Mouse (Mus musculus) testis, adult 2 months (tissue): Measurements from ENCODE around the gene Sf3b1. TPM values are rescaled to one million over a fixed set of nuclear protein-coding genes. Genes with fewer than 3 reads are reported as not detected.

ENCODE experiments used
- H3K27ac ChIP-seq: fragments of 200-500 bp; 2 replicates; pipeline ENCODE4 v1.5.1; 2012; ENCODE audit warnings: low read depth, low read length; ENCODE audit not compliant: control insufficient read depth, insufficient read depth
- H3K27me3 ChIP-seq: fragments of 200-500 bp; 2 replicates; pipeline ENCODE4 v1.6.1; 2012; ENCODE audit warnings: mild to moderate bottlenecking, low read length, moderate library complexity; ENCODE audit not compliant: control insufficient read depth, insufficient read depth
- H3K36me3 ChIP-seq: fragments of 200-500 bp; 2 replicates; pipeline ENCODE4 v1.6.1; 2012; ENCODE audit warnings: mild to moderate bottlenecking, low read length; ENCODE audit not compliant: control insufficient read depth, insufficient read depth
- H3K4me1 ChIP-seq: fragments of 200-500 bp; 2 replicates; pipeline ENCODE4 v1.6.1; 2012; ENCODE audit warnings: low read length; ENCODE audit not compliant: control insufficient read depth, insufficient read depth
- H3K4me3 ChIP-seq: fragments of 200-500 bp; 2 replicates; pipeline ENCODE4 v1.5.1; 2012; ENCODE audit warnings: low read depth, mild to moderate bottlenecking, low read length, moderate library complexity, mixed read lengths; ENCODE audit not compliant: control insufficient read depth
- CTCF ChIP-seq: fragments of 200-500 bp; IDR thresholded peaks from 2 replicates; pipeline ENCODE4 v1.5.1; 2012; ENCODE audit warnings: low read depth, mild to moderate bottlenecking, inconsistent platforms, low read length, moderate library complexity; ENCODE audit not compliant: control insufficient read depth, insufficient read depth, insufficient replicate concordance
- POLR2A ChIP-seq: fragments of 200-500 bp; IDR thresholded peaks from 2 replicates; pipeline ENCODE4 v1.6.1; 2012; ENCODE audit warnings: low read depth, mild to moderate bottlenecking, inconsistent platforms, low read length, moderate library complexity; ENCODE audit not compliant: control insufficient read depth
- polyA plus RNA-seq: library from polyadenylated mRNA; depleted of rRNA; stranded (reverse); fragments of >200 nt; gene quantifications from 2 replicates; pipeline ENCODE4 v1.2.3, GENCODE M21; 2012

Sf3b1 gene
- polyA plus RNA-seq, 1 experiment = 27.6 TPM

DNA sequence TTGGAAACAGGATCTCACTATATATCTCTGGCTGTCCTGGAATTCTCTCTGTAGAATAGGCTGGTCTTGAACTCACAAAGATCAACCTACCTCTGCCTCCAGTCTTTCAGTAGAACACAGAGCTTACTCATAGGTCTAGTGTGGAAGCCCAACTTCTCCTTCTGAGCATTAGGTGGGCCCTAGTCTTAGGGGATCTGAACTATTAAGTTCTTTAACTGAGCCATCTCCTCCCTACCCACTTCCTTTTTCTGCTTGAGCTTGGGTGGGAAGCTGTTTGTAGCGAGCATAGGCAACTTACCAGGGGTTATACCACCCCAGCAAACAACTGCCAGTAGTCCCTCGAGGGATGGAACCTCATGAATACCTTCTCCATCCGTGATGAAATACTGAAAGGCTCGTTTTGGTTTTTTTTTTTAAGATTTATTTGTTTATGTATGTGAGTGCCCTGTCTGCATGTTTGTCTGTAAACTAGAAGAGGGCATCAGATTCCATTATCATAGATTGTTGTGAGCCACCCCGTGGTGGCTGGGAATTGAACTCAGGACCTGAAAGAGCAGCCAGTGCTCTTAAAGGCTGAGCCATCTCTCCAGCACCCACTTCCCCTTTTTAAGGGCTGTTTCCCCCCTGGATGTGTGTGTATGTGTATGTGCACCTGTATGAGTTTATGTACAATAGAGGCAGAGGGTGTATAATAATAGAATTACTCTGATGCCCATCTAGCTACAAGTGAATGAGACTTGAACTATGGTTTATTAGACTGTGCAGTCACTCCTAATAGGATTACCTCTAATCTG is 28.2 kb upstream of the Sf3b1 start:
- Histone ChIP-seq H3K36me3 (no peaks in the 10 kb centered on the region), H3K27me3 (no peaks in the 10 kb centered on the region), H3K4me3 (no peak overlapping the region), H3K4me1 (peaks cover 2% of the 10 kb centered on the region), H3K27ac (no peak overlapping the region)
- TF ChIP-seq POLR2A (no peak), CTCF (no peak)

DNA sequence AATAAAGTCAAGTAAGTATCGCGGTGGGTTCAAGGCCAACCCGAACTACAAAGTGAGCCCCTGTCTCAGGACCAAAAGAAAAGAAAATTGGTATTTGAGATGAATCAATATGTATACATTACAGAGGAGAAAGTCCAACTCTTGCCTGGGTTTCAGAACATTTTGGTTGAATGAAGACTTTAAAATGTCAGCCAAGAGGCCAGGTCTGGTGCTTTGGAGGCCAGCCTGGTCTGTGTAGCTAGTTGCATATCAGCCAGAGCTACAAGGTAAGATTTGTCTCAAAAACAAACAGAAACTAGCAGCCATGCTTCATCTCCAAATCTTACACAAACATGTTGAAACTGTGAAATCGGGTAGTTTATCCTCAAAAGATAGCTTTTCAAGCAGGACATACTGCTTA is 26.3 kb upstream of the Sf3b1 start:
- TF ChIP-seq POLR2A (no peak), CTCF (no peak)
- Histone ChIP-seq H3K36me3 (no peaks in the 10 kb centered on the region), H3K4me1 (peaks cover 2% of the 10 kb centered on the region), H3K27ac (no peak overlapping the region; the same call in 1 of the 2 replicates), H3K27me3 (no peaks in the 10 kb centered on the region), H3K4me3 (peak overlapping the region; percentile 99; the same call in 1 of the 2 replicates)

DNA sequence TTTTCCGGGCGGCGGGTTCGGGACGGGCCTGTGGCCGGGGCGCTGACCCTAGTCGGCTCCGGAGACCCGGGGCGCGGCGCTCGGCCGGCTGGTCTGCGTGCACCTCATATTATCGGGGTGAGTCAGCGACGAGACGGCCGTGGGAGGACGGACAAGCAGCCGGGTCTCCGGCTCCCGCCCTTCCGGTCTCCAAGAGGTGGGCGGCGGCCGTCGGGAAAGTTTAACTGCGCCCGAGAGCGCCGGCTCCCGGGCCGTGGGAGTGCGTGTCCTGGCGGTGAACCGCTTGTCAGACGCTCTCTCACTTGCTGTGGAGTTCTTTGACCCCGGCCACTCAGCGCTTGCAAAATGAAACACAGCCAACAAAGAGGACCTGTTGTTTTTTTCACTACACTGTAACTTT is 25.7 kb upstream of the Sf3b1 start:
- H3K36me3 ChIP-seq = no peaks in the 10 kb centered on the region
- peak overlapping the region; percentile 93 for H3K27ac ChIP-seq
- TF ChIP-seq CTCF = no peak
- TF ChIP-seq POLR2A = no peak
- no peaks in the 10 kb centered on the region for H3K27me3 ChIP-seq
- H3K4me3 ChIP-seq = peak overlapping the region; percentile 99
- H3K4me1 ChIP-seq = peaks cover 2% of the 10 kb centered on the region

DNA sequence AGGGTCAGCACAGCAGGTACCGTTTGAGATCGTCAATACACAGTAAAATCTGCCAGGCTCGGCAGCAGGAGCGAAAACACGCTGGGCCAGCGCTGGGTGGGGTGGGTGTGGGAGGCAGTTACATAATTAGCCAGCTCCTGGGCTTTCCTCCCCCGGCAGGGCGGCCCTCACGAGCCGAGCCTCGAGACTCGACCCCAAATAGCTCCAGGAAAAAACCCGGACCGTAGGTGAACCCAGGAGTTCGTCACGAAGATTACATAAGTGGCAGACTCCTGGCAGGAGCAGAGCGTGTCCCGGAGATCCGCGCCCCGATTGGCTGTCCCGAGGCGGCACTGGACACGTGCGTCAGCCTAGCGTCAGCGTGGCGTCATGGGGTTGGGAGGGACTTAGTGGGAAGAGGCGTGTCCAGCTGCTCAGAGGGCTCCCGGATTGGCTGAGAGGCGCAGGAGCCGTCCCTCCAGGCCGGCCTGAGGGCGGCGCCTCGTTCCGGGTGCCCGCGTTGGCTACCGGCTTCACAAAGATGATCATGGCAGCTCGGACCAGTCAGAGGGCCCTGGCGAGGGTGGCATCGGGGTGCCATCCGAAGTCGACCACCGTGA is 25.2 kb upstream of the Sf3b1 start, which contains the start of gene Coq10b:
Gene Coq10b, plus strand, starts transcription at position 416 of the 599 bp plus-strand sequence.
- Histone ChIP-seq H3K4me1 (peaks cover 2% of the 10 kb centered on the region), H3K36me3 (no peaks in the 10 kb centered on the region), H3K27ac (peak within 1 kb of the TSS; percentile 93), H3K27me3 (no peaks in the 10 kb centered on the region), H3K4me3 (peak within 1 kb of the TSS; percentile 99)
- TF ChIP-seq POLR2A = peak; percentile 78
- no peak for TF ChIP-seq CTCF

DNA sequence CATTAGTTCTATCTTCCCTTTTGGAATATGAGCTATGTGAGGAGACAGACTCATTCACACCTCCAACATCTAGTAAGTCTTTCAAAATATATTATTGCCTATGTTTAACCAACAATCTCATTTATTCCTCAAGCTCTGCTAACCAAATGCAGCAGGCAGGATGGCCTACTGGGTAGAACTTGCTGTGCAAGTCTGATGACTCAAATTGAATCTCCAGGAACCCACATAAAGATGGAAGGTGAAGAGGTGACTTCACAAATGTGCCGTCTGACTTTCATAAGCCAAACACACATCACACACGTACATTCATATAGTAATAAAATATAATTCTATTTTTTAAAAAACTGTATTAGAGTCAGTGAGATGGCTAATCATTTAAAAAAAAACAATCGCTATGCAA is 24.4 kb upstream of the Sf3b1 start:
- Histone ChIP-seq H3K27ac (peak overlapping the region; percentile 93), H3K4me3 (peak overlapping the region; percentile 99; the same call in 1 of the 2 replicates), H3K36me3 (no peaks in the 10 kb centered on the region), H3K4me1 (peaks cover 2% of the 10 kb centered on the region), H3K27me3 (no peaks in the 10 kb centered on the region)
- TF ChIP-seq POLR2A (no peak), CTCF (no peak)

DNA sequence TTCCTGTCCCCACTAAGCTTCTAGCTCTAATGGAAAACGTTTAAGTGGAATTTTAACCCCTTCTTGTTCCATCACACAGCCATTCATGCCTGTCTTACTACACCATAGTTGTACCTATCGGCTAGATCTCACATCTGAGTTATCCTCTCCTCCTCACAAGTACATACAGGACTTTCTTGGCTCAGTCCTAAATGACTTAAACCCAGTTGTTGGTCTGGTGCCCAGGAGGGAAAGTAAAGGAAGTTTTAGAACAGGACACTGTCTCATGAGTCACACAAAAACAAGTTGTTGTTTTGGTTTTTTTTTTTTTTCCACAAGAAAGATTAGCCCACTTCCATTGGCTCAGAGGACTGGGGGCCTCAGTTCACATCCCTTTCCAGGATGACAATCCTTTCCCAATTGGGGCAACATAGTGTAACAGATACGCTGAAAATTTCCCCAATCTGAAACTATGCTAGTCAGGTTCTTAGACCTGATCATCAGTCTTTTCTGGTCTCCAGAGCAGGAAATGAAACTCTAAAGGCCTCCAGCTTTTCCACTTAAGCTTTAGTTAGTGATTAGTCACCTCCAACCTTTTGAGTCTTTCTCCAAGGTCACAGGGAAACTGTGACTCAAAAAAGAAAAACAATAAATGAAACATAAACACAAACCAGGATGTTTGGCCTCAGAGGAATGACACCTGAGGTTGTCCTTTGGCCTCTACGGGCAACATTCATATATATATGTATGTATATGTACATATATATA is 21.7 kb upstream of the Sf3b1 start:
- H3K27me3 ChIP-seq = no peaks in the 10 kb centered on the region
- no peaks in the 10 kb centered on the region for H3K36me3 ChIP-seq
- H3K27ac ChIP-seq = no peak overlapping the region
- H3K4me3 ChIP-seq = no peak overlapping the region
- TF ChIP-seq POLR2A (no peak), CTCF (no peak)
- peaks cover 2% of the 10 kb centered on the region; the same call in 1 of the 2 replicates for H3K4me1 ChIP-seq

DNA sequence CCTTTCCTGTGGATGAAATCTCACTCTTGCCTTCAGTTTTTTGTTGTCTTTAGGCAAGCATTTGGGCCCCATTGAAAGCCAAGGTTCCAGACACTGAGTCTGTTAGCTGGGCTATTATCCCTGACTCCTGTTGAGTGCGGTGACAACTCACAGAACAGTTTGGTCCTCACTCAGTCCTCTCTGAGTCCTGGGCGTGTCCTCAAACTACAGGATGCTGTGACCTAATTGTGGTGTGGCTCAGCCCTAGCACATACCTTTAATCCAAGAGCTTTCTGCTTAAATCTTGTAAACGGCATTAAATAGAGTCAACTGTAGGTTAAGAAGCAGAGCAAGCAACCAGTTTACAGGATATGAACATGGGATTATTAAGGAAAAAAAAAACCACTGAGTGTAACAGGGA is 15.9 kb upstream of the Sf3b1 start:
- Histone ChIP-seq H3K4me1 (no peaks in the 10 kb centered on the region), H3K4me3 (no peak overlapping the region), H3K36me3 (no peaks in the 10 kb centered on the region), H3K27ac (no peak overlapping the region), H3K27me3 (no peaks in the 10 kb centered on the region)
- TF ChIP-seq CTCF (no peak), POLR2A (no peak)
